Mouse (Mus musculus) MEL (cell line): ENCODE measurements at regions not wholly inside any gene's neighbourhood (a gene's known extent, or its start where the extent isn't known, plus 50 kb on each side); places are given as distances from the start of the nearest gene placed in this dataset.
A peak's percentile ranks its signal among the peaks of the same experiment; 100 is the strongest.

Source experiments
- DNase-seq: peaks from one replicate; pipeline ENCODE4 v3.0.0; 2011; ENCODE audit warnings: low read depth, low spot score
- H3K27ac ChIP-seq: 2 replicates; pipeline ENCODE4 v1.5.1; 2012; ENCODE audit warnings: low read depth, mild to moderate bottlenecking, control low read depth, low read length, moderate library complexity; ENCODE audit not compliant: control insufficient read depth
- H3K27me3 ChIP-seq, 2 experiments: fragments of 150-350 bp in 1 of 2; sonication (generic) in 1 of 2; 2 replicates each; pipeline ENCODE4 v1.6.1; 2012; ENCODE audit warnings: low read length in 2 of 2, mild to moderate bottlenecking in 2 of 2, improper control_type of control experiment in 1 of 2, moderate library complexity in 1 of 2; ENCODE audit not compliant: insufficient read depth in 2 of 2, control insufficient read depth in 1 of 2
- H3K36me3 ChIP-seq, 2 experiments: 2 replicates each; pipeline ENCODE4 v1.6.1; 2012 to 2014; ENCODE audit warnings: low read length in 2 of 2, improper control_type of control experiment in 1 of 2, inconsistent platforms in 1 of 2, mild to moderate bottlenecking in 1 of 2; ENCODE audit not compliant: insufficient read depth in 2 of 2, control insufficient read depth in 1 of 2
- H3K4me1 ChIP-seq, 2 experiments: fragments of 150-350 bp in 1 of 2; sonication (generic) in 1 of 2; 2 replicates each; pipeline ENCODE4 v1.6.1; 2012; ENCODE audit warnings: low read length in 2 of 2, improper control_type of control experiment in 1 of 2, mild to moderate bottlenecking in 1 of 2; ENCODE audit not compliant: insufficient read depth in 2 of 2, control insufficient read depth in 1 of 2
- H3K4me3 ChIP-seq, 2 experiments: fragments of 150-350 bp in 1 of 2; sonication (generic) in 1 of 2; 2 replicates each; pipeline ENCODE4 v1.5.1; 2012; ENCODE audit warnings: low read depth in 2 of 2, low read length in 2 of 2, mild to moderate bottlenecking in 2 of 2, moderate library complexity in 2 of 2, control low read depth in 1 of 2, improper control_type of control experiment in 1 of 2; ENCODE audit not compliant: control insufficient read depth in 1 of 2, insufficient read depth in 1 of 2
- H3K79me2 ChIP-seq: 2 replicates; pipeline ENCODE4 v1.6.1; 2012; ENCODE audit warnings: mild to moderate bottlenecking, low read length, moderate library complexity; ENCODE audit not compliant: control insufficient read depth, poor library complexity, insufficient read depth
- H3K9ac ChIP-seq: 2 replicates; pipeline ENCODE4 v1.6.1; 2012; ENCODE audit warnings: low read depth, mild to moderate bottlenecking, control low read depth, low read length, moderate library complexity; ENCODE audit not compliant: control insufficient read depth, poor library complexity, severe bottlenecking
- H3K9me3 ChIP-seq: fragments of 150-350 bp; sonication (generic); replicated peaks from 2 replicates; pipeline ENCODE4 v1.6.1; 2012; ENCODE audit warnings: mild to moderate bottlenecking, low read length, improper control_type of control experiment, moderate library complexity; ENCODE audit not compliant: insufficient read depth
- CTCF ChIP-seq, 3 experiments: IDR thresholded peaks in 2 of 3; conservative IDR thresholded peaks in 1 of 3; 2 replicates each; pipeline ENCODE4 v1.5.1; 2011 to 2012; ENCODE audit warnings: low read length in 3 of 3, low read depth in 2 of 3, mild to moderate bottlenecking in 2 of 3, improper control_type of control experiment in 1 of 3, inconsistent platforms in 1 of 3, mixed read lengths in 1 of 3, moderate library complexity in 1 of 3; ENCODE audit not compliant: control insufficient read depth in 1 of 3, insufficient read depth in 1 of 3, poor library complexity in 1 of 3, severe bottlenecking in 1 of 3
- ELF1 ChIP-seq: IDR thresholded peaks from 2 replicates; pipeline ENCODE4 v1.6.1; 2014; ENCODE audit warnings: low read depth, mild to moderate bottlenecking, inconsistent platforms, low read length, improper control_type of control experiment, moderate library complexity
- EP300 ChIP-seq, 2 experiments: IDR thresholded peaks; 2 replicates each; pipeline ENCODE4 v1.6.1; 2011; ENCODE audit warnings: improper control_type of control experiment in 2 of 2, low read length in 2 of 2, low read depth in 1 of 2, mild to moderate bottlenecking in 1 of 2
- GABPA ChIP-seq: IDR thresholded peaks from 2 replicates; pipeline ENCODE4 v1.6.1; 2012; ENCODE audit warnings: low read depth, mild to moderate bottlenecking, inconsistent platforms, low read length, improper control_type of control experiment, moderate library complexity
- GATA1 ChIP-seq: IDR thresholded peaks from 2 replicates; pipeline ENCODE4 v1.6.1; 2011; ENCODE audit warnings: low read depth, low read length, improper control_type of control experiment
- HCFC1 ChIP-seq: IDR thresholded peaks from 2 replicates; pipeline ENCODE4 v1.6.1; 2012; ENCODE audit warnings: low read depth, mild to moderate bottlenecking, inconsistent platforms, low read length, improper control_type of control experiment, moderate library complexity
- JUND ChIP-seq: IDR thresholded peaks from 2 replicates; pipeline ENCODE4 v1.6.1; 2011; ENCODE audit warnings: low read depth, mild to moderate bottlenecking, improper control_type of control experiment, low read length
- MAFK ChIP-seq: IDR thresholded peaks from 2 replicates; pipeline ENCODE4 v1.6.1; 2011; ENCODE audit warnings: low read depth, mild to moderate bottlenecking, low read length, improper control_type of control experiment, borderline replicate concordance
- MAX ChIP-seq: IDR thresholded peaks from 2 replicates; pipeline ENCODE4 v1.6.1; 2011; ENCODE audit warnings: low read length, improper control_type of control experiment
- MAZ ChIP-seq: IDR thresholded peaks from 2 replicates; pipeline ENCODE4 v1.6.1; 2012; ENCODE audit warnings: low read depth, mild to moderate bottlenecking, inconsistent platforms, low read length, improper control_type of control experiment
- MXI1 ChIP-seq: IDR thresholded peaks from 2 replicates; pipeline ENCODE4 v1.6.1; 2011; ENCODE audit warnings: mild to moderate bottlenecking, low read depth, low read length, improper control_type of control experiment
- MYB ChIP-seq: IDR thresholded peaks from 2 replicates; pipeline ENCODE4 v1.6.1; 2011; ENCODE audit warnings: mild to moderate bottlenecking, low read depth, low read length, improper control_type of control experiment
- MYC ChIP-seq: IDR thresholded peaks from 2 replicates; pipeline ENCODE4 v1.6.1; 2011; ENCODE audit warnings: low read depth, mild to moderate bottlenecking, low read length, improper control_type of control experiment, moderate library complexity
- NRF1 ChIP-seq: IDR thresholded peaks from 2 replicates; pipeline ENCODE4 v1.6.1; 2014; ENCODE audit warnings: low read depth, mild to moderate bottlenecking, inconsistent platforms, low read length, improper control_type of control experiment, moderate library complexity; ENCODE audit not compliant: poor library complexity, insufficient read depth, severe bottlenecking
- RCOR1 ChIP-seq: IDR thresholded peaks from 2 replicates; pipeline ENCODE4 v1.6.1; 2012; ENCODE audit warnings: low read depth, mild to moderate bottlenecking, inconsistent platforms, low read length, improper control_type of control experiment
- TAL1 ChIP-seq: IDR thresholded peaks from 2 replicates; pipeline ENCODE4 v1.6.1; 2012; ENCODE audit warnings: mild to moderate bottlenecking, inconsistent platforms, low read length, moderate library complexity, mixed read lengths
- TBP ChIP-seq: IDR thresholded peaks from 2 replicates; pipeline ENCODE4 v1.8.0; 2011; ENCODE audit warnings: low read depth, low read length, improper control_type of control experiment
- TCF12 ChIP-seq: IDR thresholded peaks from 2 replicates; pipeline ENCODE4 v1.6.1; 2014; ENCODE audit warnings: low read depth, mild to moderate bottlenecking, inconsistent platforms, low read length, improper control_type of control experiment, moderate library complexity
- UBTF ChIP-seq: IDR thresholded peaks from 2 replicates; pipeline ENCODE4 v1.6.1; 2012; ENCODE audit warnings: low read depth, mild to moderate bottlenecking, inconsistent platforms, low read length, improper control_type of control experiment, moderate library complexity, borderline replicate concordance; ENCODE audit not compliant: insufficient read depth
- USF1 ChIP-seq: IDR thresholded peaks from 2 replicates; pipeline ENCODE4 v1.6.1; 2014; ENCODE audit warnings: low read depth, mild to moderate bottlenecking, inconsistent platforms, low read length, improper control_type of control experiment, moderate library complexity
- ZKSCAN1 ChIP-seq: IDR thresholded peaks from 2 replicates; pipeline ENCODE4 v1.6.1; 2012; ENCODE audit warnings: low read depth, mild to moderate bottlenecking, inconsistent platforms, low read length, improper control_type of control experiment, moderate library complexity
- ZMIZ1 ChIP-seq: IDR thresholded peaks from 2 replicates; pipeline ENCODE4 v1.6.1; 2012; ENCODE audit warnings: low read depth, mild to moderate bottlenecking, inconsistent platforms, low read length, improper control_type of control experiment, moderate library complexity
- ZNF384 ChIP-seq: IDR thresholded peaks from 2 replicates; pipeline ENCODE4 v1.6.1; 2012; ENCODE audit warnings: low read depth, mild to moderate bottlenecking, inconsistent platforms, low read length, improper control_type of control experiment

DNA sequence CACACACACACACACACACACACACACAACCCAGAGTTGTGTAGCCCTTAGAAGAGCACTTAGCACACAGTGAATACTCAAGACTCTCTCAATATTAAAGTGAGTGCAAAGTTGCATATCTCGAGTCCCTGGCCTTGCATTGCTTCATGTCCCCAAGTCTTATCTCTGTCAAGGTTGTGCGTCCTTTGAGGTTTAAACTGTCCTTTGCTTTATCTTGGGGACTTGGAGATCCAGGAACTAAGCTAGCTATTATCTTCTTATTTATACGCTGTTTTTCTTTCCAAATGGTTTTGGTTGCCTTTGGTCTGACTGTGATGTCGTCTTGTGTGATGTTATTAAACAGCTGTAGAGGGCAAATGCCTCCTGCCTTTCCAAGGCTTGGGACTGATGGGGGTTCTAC, 89.2 kb upstream of the Cxcr4 start:
- no peak for TF ChIP-seq UBTF
- no peak for TF ChIP-seq MAX
- no peak for TF ChIP-seq NRF1
- no peak for TF ChIP-seq ZMIZ1
- TF ChIP-seq MYC, result no peak
- TF ChIP-seq JUND, result no peak
- no peak for TF ChIP-seq MAFK
- TF ChIP-seq CTCF (IDR thresholded peaks at IDR 0.05 in 2 of 3, conservative IDR thresholded peaks at IDR 0.05 in 1 of 3; ENCODE audit: control insufficient read depth in 1 of 3, insufficient read depth in 1 of 3, low read depth in 2 of 3, low read length in 3 of 3, poor library complexity in 1 of 3, severe bottlenecking in 1 of 3), result no peak
- no peak for TF ChIP-seq RCOR1
- TF ChIP-seq TBP, result no peak
- no peak for TF ChIP-seq HCFC1
- peak in 1 of 2 experiments; percentile 14; a peak in 1 of 4 replicates for TF ChIP-seq EP300 (IDR thresholded peaks at IDR 0.05; ENCODE audit: low read depth in 1 of 2, low read length in 2 of 2)
- no peak for TF ChIP-seq ZNF384
- TF ChIP-seq TAL1, result no peak
- TF ChIP-seq USF1, result no peak
- TF ChIP-seq TCF12, result 0 out of 2 replicates have a peak, but pooled peaks have one; percentile 13
- TF ChIP-seq ELF1, result no peak
- H3K9me3 ChIP-seq, result no peaks in the 10 kb centered on the region
- DNase-seq, result peak; percentile 8
- no peak overlapping the region for H3K4me3 ChIP-seq
- no peaks in the 10 kb centered on the region for H3K27me3 ChIP-seq
- H3K27ac ChIP-seq, result no peak overlapping the region
- H3K9ac ChIP-seq, result no peak overlapping the region
- no peaks in the 10 kb centered on the region for H3K4me1 ChIP-seq
- no peaks in the 10 kb centered on the region for H3K36me3 ChIP-seq
- H3K79me2 ChIP-seq, result no peaks in the 10 kb centered on the region

DNA sequence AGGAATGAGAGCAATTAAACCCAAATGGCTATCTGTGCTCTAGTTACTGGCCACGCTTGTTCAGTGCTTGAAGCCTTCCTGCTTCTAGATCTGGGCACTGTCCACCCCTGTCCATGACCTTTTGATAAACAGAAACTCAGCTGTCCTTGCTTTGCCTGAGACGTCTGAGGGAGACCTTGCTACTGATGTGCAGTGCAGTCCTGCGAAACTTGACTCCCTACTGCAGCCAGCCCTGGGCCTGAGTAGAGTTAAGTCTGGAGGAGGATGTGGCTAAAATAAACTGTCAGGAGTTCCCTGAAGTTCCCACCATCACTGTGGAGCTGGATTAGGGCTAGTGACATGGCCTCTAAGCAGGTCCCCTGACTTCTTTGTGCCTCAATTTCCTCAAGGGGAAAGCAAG, 88.4 kb upstream of the Cxcr4 start:
- no peak for DNase-seq
- H3K4me1 ChIP-seq, result no peaks in the 10 kb centered on the region
- TF ChIP-seq MYB (no peak), UBTF (no peak), ZNF384 (no peak), RCOR1 (no peak), GATA1 (no peak), ZKSCAN1 (no peak), USF1 (no peak), ELF1 (no peak), MYC (no peak), MXI1 (no peak), GABPA (no peak), MAZ (no peak)
- TF ChIP-seq, all 39 proteins: peak for 0
- no peak overlapping the region for H3K27ac ChIP-seq
- H3K9ac ChIP-seq, result no peak overlapping the region
- H3K4me3 ChIP-seq, result no peak overlapping the region
- no peaks in the 10 kb centered on the region for H3K9me3 ChIP-seq
- no peaks in the 10 kb centered on the region for H3K36me3 ChIP-seq
- H3K27me3 ChIP-seq, result no peaks in the 10 kb centered on the region
- no peaks in the 10 kb centered on the region for H3K79me2 ChIP-seq
